9 mouse cellular contexts compared by ENCODE assay signal in genomic region chr2:136890716-136891067, GRCm38 (mm10). TPM values are rescaled to one million over a fixed set of nuclear protein-coding genes. Genes with fewer than 3 reads are reported as not detected.
A peak's percentile ranks its signal among the peaks of the same experiment; 100 is the strongest.
DNase-seq lines count a peak whose midpoint lies in the region; ATAC-seq and TF ChIP-seq lines count a peak whose summit lies in the region.
"Not testable (repeated sequence)": the region's sequence is repeated elsewhere in the genome, so short reads cannot be mapped to it uniquely, and the experiment has no call there.
"Had no signal": no experiment of that assay in that cellular context is flagged by ENCODE, and none has a peak within 500 bp of the region (broad histone marks: within the 10 kb centered on the region; RNA-seq: fewer than 3 reads in every experiment).

No protein-coding gene starts in this region.

- H3K9ac ChIP-seq in ES-Bruce4 (ENCODE audit: low read depth, poor library complexity, severe bottlenecking) = peak overlapping the region; percentile 44
- peak overlapping the region; percentile 81 for H3K9ac ChIP-seq in forebrain, embryonic 14.5 days (ENCODE audit: low read length)
- H3K9ac ChIP-seq in kidney, embryonic 15.5 days = peak overlapping the region; percentile 72
- H3K9ac ChIP-seq in liver, embryonic 14.5 days (replicated peaks) = peak overlapping the region; percentile 52
- peak overlapping the region; percentile 87 for H3K9ac ChIP-seq in midbrain, embryonic 12.5 days (replicated peaks)

- not testable (repeated sequence) for TF ChIP-seq CTCF in ES-Bruce4 (IDR thresholded peaks at IDR 0.05; ENCODE audit: low read depth, low read length); cortical plate, adult 2 months (IDR thresholded peaks at IDR 0.05; ENCODE audit: extremely low read depth, insufficient read depth, low read length); liver, embryonic 14.5 days (IDR thresholded peaks at IDR 0.05; ENCODE audit: low read depth); spleen, adult 2 months (IDR thresholded peaks at IDR 0.05; ENCODE audit: extremely low read depth, insufficient read depth, insufficient read length, insufficient replicate concordance)

- peak overlapping the region; percentile 47 for H3K4me2 ChIP-seq in forebrain, embryonic 14.5 days (ENCODE audit: low read length)
- peak overlapping the region; percentile 56 for H3K4me2 ChIP-seq in kidney, embryonic 15.5 days
- peak overlapping the region; percentile 75 for H3K4me2 ChIP-seq in liver, embryonic 14.5 days (ENCODE audit: low read depth)
- peak overlapping the region; percentile 46 for H3K4me2 ChIP-seq in midbrain, embryonic 12.5 days (replicated peaks)

- H3K9me3 ChIP-seq in ES-Bruce4 (replicated peaks; ENCODE audit: control insufficient read depth, insufficient read depth, low read length, poor library complexity, severe bottlenecking); forebrain, embryonic 14.5 days (replicated peaks; ENCODE audit: control insufficient read depth, low read length); kidney, embryonic 15.5 days (replicated peaks); liver, embryonic 14.5 days (ENCODE audit: control insufficient read depth, low read length); midbrain, embryonic 12.5 days: not testable (repeated sequence)

- not testable (repeated sequence) for H3K36me3 ChIP-seq in ES-Bruce4 (ENCODE audit: control insufficient read depth, insufficient read depth, low read length, poor library complexity, severe bottlenecking); forebrain, embryonic 14.5 days (ENCODE audit: control insufficient read depth, insufficient read depth, low read length); kidney, embryonic 15.5 days; liver, embryonic 14.5 days (replicated peaks; ENCODE audit: control insufficient read depth, insufficient read depth, low read depth); midbrain, embryonic 12.5 days; spleen, adult 2 months (ENCODE audit: control insufficient read depth, insufficient read depth, low read length)

- DNase-seq in forebrain, embryonic 14.5 days (ENCODE audit: low spot score); spleen, adult 2 months (ENCODE audit: low read depth in 1 of 2, low spot score in 2 of 2): not testable (repeated sequence)
- DNase-seq in liver, embryonic 14.5 days (ENCODE audit: low read depth in 3 of 3, low spot score in 3 of 3) = peak; percentile 68 to 76 (median 70)

- not testable (repeated sequence) for TF ChIP-seq POLR2A in ES-Bruce4 (IDR thresholded peaks at IDR 0.05; ENCODE audit: insufficient read depth, low read length); cortical plate, adult 2 months (IDR thresholded peaks at IDR 0.05; ENCODE audit: extremely low read depth, insufficient read depth, low read length); spleen, adult 2 months (IDR thresholded peaks at IDR 0.05; ENCODE audit: low read depth, low read length)

- not testable (repeated sequence) for H3K4me1 ChIP-seq in ES-Bruce4 (ENCODE audit: control insufficient read depth, insufficient read depth, low read length); cortical plate, adult 2 months (ENCODE audit: control insufficient read depth, insufficient read depth, low read length); forebrain, embryonic 14.5 days (ENCODE audit: control insufficient read depth, insufficient read depth, low read length); kidney, embryonic 15.5 days; midbrain, embryonic 12.5 days; spleen, adult 2 months (ENCODE audit: control insufficient read depth, insufficient read depth, insufficient read length)
- peaks cover 13 to 14% of the 10 kb centered on the region in 2 experiments for H3K4me1 ChIP-seq in liver, embryonic 14.5 days (replicated peaks; ENCODE audit: control insufficient read depth in 2 of 2, insufficient read depth in 2 of 2, low read length in 1 of 2)

- H3K27ac ChIP-seq in ES-Bruce4 (ENCODE audit: insufficient read depth, low read length) = peak overlapping the region; percentile 21
- peak overlapping the region; percentile 79 for H3K27ac ChIP-seq in cortical plate, adult 2 months (ENCODE audit: insufficient read depth, low read length)
- peak overlapping the region; percentile 93 for H3K27ac ChIP-seq in forebrain, embryonic 14.5 days (ENCODE audit: low read depth, low read length)
- H3K27ac ChIP-seq in kidney, embryonic 15.5 days = peak overlapping the region; percentile 97
- H3K27ac ChIP-seq in liver, embryonic 14.5 days = peak overlapping the region; percentile 84
- H3K27ac ChIP-seq in midbrain, embryonic 12.5 days (replicated peaks) = peak overlapping the region; percentile 88
- H3K27ac ChIP-seq in spleen, adult 2 months (ENCODE audit: insufficient read depth, low read length) = peak overlapping the region; percentile 98

- not testable (repeated sequence) for H3K27me3 ChIP-seq in ES-Bruce4 (ENCODE audit: control insufficient read depth, insufficient read depth, low read length, poor library complexity, severe bottlenecking); forebrain, embryonic 14.5 days (replicated peaks; ENCODE audit: control insufficient read depth, insufficient read depth, low read length); kidney, embryonic 15.5 days; liver, embryonic 14.5 days (ENCODE audit: control insufficient read depth, insufficient read depth, low read length); midbrain, embryonic 12.5 days; spleen, adult 2 months (ENCODE audit: control insufficient read depth, insufficient read depth, low read length)

- peak overlapping the region; percentile 68 for H3K4me3 ChIP-seq in ES-Bruce4 (ENCODE audit: low read depth, low read length)
- H3K4me3 ChIP-seq in cortical plate, adult 2 months (ENCODE audit: insufficient read depth, low read length) = peak overlapping the region; percentile 53
- H3K4me3 ChIP-seq in forebrain, embryonic 14.5 days (ENCODE audit: low read depth, low read length) = peak overlapping the region; percentile 70
- peak overlapping the region; percentile 89 for H3K4me3 ChIP-seq in kidney, embryonic 15.5 days (replicated peaks)
- peak overlapping the region; percentile 61 to 86 for H3K4me3 ChIP-seq in liver, embryonic 14.5 days (ENCODE audit: insufficient read depth in 1 of 2, low read depth in 2 of 2, low read length in 2 of 2)
- H3K4me3 ChIP-seq in midbrain, embryonic 12.5 days = peak overlapping the region; percentile 83
- H3K4me3 ChIP-seq in spleen, adult 2 months (ENCODE audit: extremely low read depth, insufficient read depth, insufficient read length) = peak overlapping the region; percentile 92

- 7% methylated on average over 15 of the region's 15 CpGs for WGBS in forebrain, embryonic 14.5 days
- WGBS in kidney, embryonic 15.5 days = 6% methylated on average over 15 of the region's 15 CpGs
- WGBS in liver, embryonic 14.5 days (ENCODE audit: insufficient replicate concordance) = 4% methylated on average over 15 of the region's 15 CpGs
- 7% methylated on average over 15 of the region's 15 CpGs for WGBS in midbrain, embryonic 12.5 days
- 5% methylated on average over 15 of the region's 15 CpGs for WGBS in spleen, adult 2 months

- TF ChIP-seq EP300 in ES-Bruce4 (IDR thresholded peaks at IDR 0.05; ENCODE audit: insufficient read depth, low read depth, low read length); liver, embryonic 14.5 days (IDR thresholded peaks at IDR 0.05; ENCODE audit: low read depth): not testable (repeated sequence)

- ATAC-seq in forebrain, embryonic 14.5 days = peak; percentile 58
- ATAC-seq in hematopoietic stem cell, adult 5-6 weeks (replicated peaks in 1 of 2; ENCODE audit: insufficient read depth in 1 of 2, low FRiP score in 2 of 2, low TSS enrichment in 1 of 2, low read depth in 1 of 2, poor library complexity in 2 of 2, severe bottlenecking in 2 of 2) = peak; percentile 46 to 54
- ATAC-seq in kidney, embryonic 15.5 days (replicated peaks; ENCODE audit: low FRiP score) = peak; percentile 76
- ATAC-seq in liver, embryonic 14.5 days (ENCODE audit: insufficient read depth) = peak; percentile 75
- peak; percentile 67 for ATAC-seq in midbrain, embryonic 12.5 days (ENCODE audit: low FRiP score, low read depth)

RNA-seq across cellular contexts. Expression of gene Slx4ip, which starts 0.3 kb away (rescaled TPM):
- polyA plus RNA-seq in ES-Bruce4 (2011; ENCODE audit: insufficient read depth, insufficient read length, low read depth, missing spikeins) = 10.7 and 11.4 TPM in 2 replicates
- polyA plus RNA-seq in cortical plate, adult 2 months (2012; rRNA removed) = 3.5 and 4.0 TPM in 2 replicates
- polyA plus RNA-seq in forebrain, embryonic 14.5 days (2014; fragmentation: Nextera tagmentation; extraction: Ambion mirVana) = 9.4 and 12.1 TPM in 2 replicates
- 6.5 and 6.8 TPM in 2 replicates for total RNA-seq in hematopoietic stem cell, adult 5-6 weeks (2017)
- polyA plus RNA-seq in kidney, embryonic 15.5 days (2015; fragmentation: Nextera tagmentation; extraction: Ambion mirVana) = 7.5 and 8.3 TPM in 2 replicates
- polyA plus RNA-seq in liver, embryonic 14.5 days (2012; rRNA removed) = 0.74 and 1.2 TPM in 2 replicates
- polyA plus RNA-seq in liver, embryonic 14.5 days (2014; fragmentation: Nextera tagmentation; extraction: Ambion mirVana) = 1.8 and 1.9 TPM in 2 replicates
- polyA plus RNA-seq in midbrain, embryonic 12.5 days (2016; fragmentation: Nextera tagmentation; extraction: Ambion mirVana) = 13.2 and 13.8 TPM in 2 replicates
- polyA plus RNA-seq in spleen, adult 2 months (2012; rRNA removed) = 0.38 and 0.68 TPM in 2 replicates

RNA-seq across cellular contexts. Expression of gene AL731706.1, which starts 0.5 kb away (rescaled TPM):
- polyA plus RNA-seq in ES-Bruce4 (2011; ENCODE audit: insufficient read depth, insufficient read length, low read depth, missing spikeins) = 8.8 and 13.4 TPM in 2 replicates
- polyA plus RNA-seq in cortical plate, adult 2 months (2012; rRNA removed) = 33.2 and 37.6 TPM in 2 replicates
- polyA plus RNA-seq in forebrain, embryonic 14.5 days (2014; fragmentation: Nextera tagmentation; extraction: Ambion mirVana) = 24.4 and 25.5 TPM in 2 replicates
- total RNA-seq in hematopoietic stem cell, adult 5-6 weeks (2017) = 14.2 and 18.0 TPM in 2 replicates
- 30.7 and 38.3 TPM in 2 replicates for polyA plus RNA-seq in kidney, embryonic 15.5 days (2015; fragmentation: Nextera tagmentation; extraction: Ambion mirVana)
- polyA plus RNA-seq in liver, embryonic 14.5 days (2012; rRNA removed) = 3.2 and 8.8 TPM in 2 replicates
- polyA plus RNA-seq in liver, embryonic 14.5 days (2014; fragmentation: Nextera tagmentation; extraction: Ambion mirVana) = 17.2 and 19.5 TPM in 2 replicates
- 19.5 and 22.5 TPM in 2 replicates for polyA plus RNA-seq in midbrain, embryonic 12.5 days (2016; fragmentation: Nextera tagmentation; extraction: Ambion mirVana)
- 2.0 and 2.3 TPM in 2 replicates for polyA plus RNA-seq in spleen, adult 2 months (2012; rRNA removed)

RNA-seq across cellular contexts. Expression of gene Mkks, which starts 0.5 kb away (rescaled TPM):
- polyA plus RNA-seq in ES-Bruce4 (2011; ENCODE audit: insufficient read depth, insufficient read length, low read depth, missing spikeins) = 21.5 and 27.5 TPM in 2 replicates
- 11.9 and 12.3 TPM in 2 replicates for polyA plus RNA-seq in cortical plate, adult 2 months (2012; rRNA removed)
- 13.0 and 15.4 TPM in 2 replicates for polyA plus RNA-seq in forebrain, embryonic 14.5 days (2014; fragmentation: Nextera tagmentation; extraction: Ambion mirVana)
- 7.1 and 10.8 TPM in 2 replicates for total RNA-seq in hematopoietic stem cell, adult 5-6 weeks (2017)
- polyA plus RNA-seq in kidney, embryonic 15.5 days (2015; fragmentation: Nextera tagmentation; extraction: Ambion mirVana) = 14.0 and 14.1 TPM in 2 replicates
- 2.6 and 2.9 TPM in 2 replicates for polyA plus RNA-seq in liver, embryonic 14.5 days (2012; rRNA removed)
- 4.0 TPM in 2 replicates for polyA plus RNA-seq in liver, embryonic 14.5 days (2014; fragmentation: Nextera tagmentation; extraction: Ambion mirVana)
- 13.5 and 17.4 TPM in 2 replicates for polyA plus RNA-seq in midbrain, embryonic 12.5 days (2016; fragmentation: Nextera tagmentation; extraction: Ambion mirVana)
- polyA plus RNA-seq in spleen, adult 2 months (2012; rRNA removed) = 1.5 TPM in 2 replicates

RNA-seq across cellular contexts. Expression of gene AL731706.2, which starts 5.2 kb away (rescaled TPM):
- polyA plus RNA-seq in ES-Bruce4 (2011; ENCODE audit: insufficient read depth, insufficient read length, low read depth, missing spikeins) = 14.7 TPM in 1 of 2 replicates, not detected in the other
- not detected in 2 replicates for polyA plus RNA-seq in cortical plate, adult 2 months (2012; rRNA removed)
- 33.6 and 40.2 TPM in 2 replicates for polyA plus RNA-seq in forebrain, embryonic 14.5 days (2014; fragmentation: Nextera tagmentation; extraction: Ambion mirVana)
- not detected in 2 replicates for total RNA-seq in hematopoietic stem cell, adult 5-6 weeks (2017)
- 37.8 and 55.1 TPM in 2 replicates for polyA plus RNA-seq in kidney, embryonic 15.5 days (2015; fragmentation: Nextera tagmentation; extraction: Ambion mirVana)
- polyA plus RNA-seq in liver, embryonic 14.5 days (2012; rRNA removed) = not detected in 2 replicates
- polyA plus RNA-seq in liver, embryonic 14.5 days (2014; fragmentation: Nextera tagmentation; extraction: Ambion mirVana) = 14.1 and 15.1 TPM in 2 replicates
- polyA plus RNA-seq in midbrain, embryonic 12.5 days (2016; fragmentation: Nextera tagmentation; extraction: Ambion mirVana) = 11.3 and 14.6 TPM in 2 replicates
- polyA plus RNA-seq in spleen, adult 2 months (2012; rRNA removed) = not detected in 2 replicates
- polyA plus RNA-seq: frontal cortex, adult 2 months had no signal

Comparison
In these comparisons a context has a peak if more than half of its experiments do, and no peak if none do; other contexts are left out.
1. H3K27ac ChIP-seq: peak in every context shown above with its lines; median percentile 98 in spleen, adult 2 months; 97 in kidney, embryonic 15.5 days; 93 in forebrain, embryonic 14.5 days; 88 in midbrain, embryonic 12.5 days; 84 in liver, embryonic 14.5 days; 79 in cortical plate, adult 2 months; 21 in ES-Bruce4.